Mouse (Mus musculus): Measurements from ENCODE around the gene Lce1b. TPM values are rescaled to one million over a fixed set of nuclear protein-coding genes. Genes with fewer than 3 reads are reported as not detected.
"Not testable (repeated sequence)": the region's sequence is repeated elsewhere in the genome, so short reads cannot be mapped to it uniquely, and the experiment has no call there.

Lce1b gene
- polyA plus RNA-seq (2015; fragmentation: Nextera tagmentation; extraction: Ambion mirVana), result not detected in 2 replicates

- no peaks in the 10 kb centered on the region for H3K27me3 ChIP-seq (ENCODE audit: control insufficient read depth, insufficient read depth, low read depth, low read length)
- H3K4me3 ChIP-seq (ENCODE audit: low read depth, low read length), result no peak within 1 kb of the TSS
Measured at GRCm38 (mm10) chr3:92656826-92657225, at the start of gene Lce1b. TSS of gene Lce1b (minus strand) at chr3:92656926.

GRCm38 (mm10) chr3:92694613-92695012 lies 37.9 kb upstream of the Lce1b start:
- no peaks in the 10 kb centered on the region for H3K4me1 ChIP-seq (ENCODE audit: control insufficient read depth, insufficient read depth, low read length)
- WGBS, result 0% methylated on average over 1 of the region's 1 CpGs
- no peak overlapping the region for H3K27ac ChIP-seq (ENCODE audit: low read length)
- H3K4me2 ChIP-seq (ENCODE audit: low read length), result no peak overlapping the region
- no peaks in the 10 kb centered on the region for H3K36me3 ChIP-seq (ENCODE audit: control insufficient read depth, insufficient read depth, low read length)
- no peaks in the 10 kb centered on the region for H3K27me3 ChIP-seq (ENCODE audit: control insufficient read depth, insufficient read depth, low read depth, low read length)
- no peaks in the 10 kb centered on the region for H3K9me3 ChIP-seq (replicated peaks; ENCODE audit: control insufficient read depth, low read length, poor library complexity, severe bottlenecking)
- no peak for ATAC-seq
- no peak overlapping the region for H3K4me3 ChIP-seq (ENCODE audit: low read depth, low read length)
- no peak overlapping the region for H3K9ac ChIP-seq (ENCODE audit: low read depth, low read length)

More at GRCm38 (mm10) chr3:92656826-92657225, at the start of gene Lce1b:
- H3K27ac ChIP-seq (ENCODE audit: low read length), result no peak within 1 kb of the TSS
- no peaks in the 10 kb centered on the region for H3K4me1 ChIP-seq (ENCODE audit: control insufficient read depth, insufficient read depth, low read length)
- no peak within 1 kb of the TSS for H3K4me2 ChIP-seq (ENCODE audit: low read length)
- no peaks in the 10 kb centered on the region for H3K36me3 ChIP-seq (ENCODE audit: control insufficient read depth, insufficient read depth, low read length)
- ATAC-seq, result no peak
- no peaks in the 10 kb centered on the region for H3K9me3 ChIP-seq (replicated peaks; ENCODE audit: control insufficient read depth, low read length, poor library complexity, severe bottlenecking)
- no peak within 1 kb of the TSS for H3K9ac ChIP-seq (ENCODE audit: low read depth, low read length)

DNA sequence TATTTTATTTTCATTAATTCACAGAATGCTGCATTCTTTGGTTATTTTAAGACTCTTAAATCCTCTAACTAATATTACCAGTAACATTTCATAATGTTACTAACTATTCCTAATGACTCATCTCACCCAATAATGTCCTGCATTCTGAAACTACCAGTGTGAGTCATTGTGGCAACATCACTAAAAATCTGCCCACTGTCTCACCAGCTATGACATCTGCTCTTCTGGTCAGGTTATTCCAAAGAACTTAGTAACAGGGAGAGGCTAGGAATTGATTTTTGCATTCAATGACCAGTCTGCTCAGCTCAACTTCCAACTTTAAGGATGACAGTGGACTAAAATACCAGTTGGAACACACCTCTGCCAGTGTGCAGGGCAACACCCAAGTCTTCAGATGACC lies 35.0 kb upstream of the Lce1b start:
- H3K4me2 ChIP-seq (ENCODE audit: low read length), result no peak overlapping the region
- H3K27ac ChIP-seq (ENCODE audit: low read length), result no peak overlapping the region
- H3K9ac ChIP-seq (ENCODE audit: low read depth, low read length), result no peak overlapping the region
- ATAC-seq, result no peak
- no peaks in the 10 kb centered on the region for H3K9me3 ChIP-seq (replicated peaks; ENCODE audit: control insufficient read depth, low read length, poor library complexity, severe bottlenecking)
- H3K36me3 ChIP-seq (ENCODE audit: control insufficient read depth, insufficient read depth, low read length), result no peaks in the 10 kb centered on the region
- H3K4me3 ChIP-seq (ENCODE audit: low read depth, low read length), result no peak overlapping the region
- H3K27me3 ChIP-seq (ENCODE audit: control insufficient read depth, insufficient read depth, low read depth, low read length), result no peaks in the 10 kb centered on the region
- H3K4me1 ChIP-seq (ENCODE audit: control insufficient read depth, insufficient read depth, low read length), result no peaks in the 10 kb centered on the region

DNA sequence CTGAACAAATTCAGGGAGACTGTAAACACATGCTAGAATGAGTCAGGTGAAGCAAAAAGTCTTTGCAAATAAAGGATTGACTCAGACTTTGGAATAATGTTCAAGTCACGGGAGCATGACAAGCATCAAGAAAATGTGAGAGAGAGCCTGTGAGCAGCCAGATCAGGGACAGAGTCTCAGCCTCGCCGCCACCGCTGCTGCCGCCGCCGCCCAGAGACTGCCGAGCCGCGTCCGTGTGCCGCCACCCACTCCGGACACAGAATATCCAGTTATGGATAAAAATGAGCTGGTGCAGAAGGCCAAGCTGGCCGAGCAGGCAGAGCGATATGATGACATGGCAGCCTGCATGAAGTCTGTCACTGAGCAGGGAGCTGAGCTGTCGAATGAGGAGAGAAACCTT lies 32.4 kb upstream of the Lce1b start:
- H3K4me3 ChIP-seq (ENCODE audit: low read depth, low read length); H3K36me3 ChIP-seq (ENCODE audit: control insufficient read depth, insufficient read depth, low read length); H3K9ac ChIP-seq (ENCODE audit: low read depth, low read length); H3K4me1 ChIP-seq (ENCODE audit: control insufficient read depth, insufficient read depth, low read length); H3K27me3 ChIP-seq (ENCODE audit: control insufficient read depth, insufficient read depth, low read depth, low read length); H3K27ac ChIP-seq (ENCODE audit: low read length); H3K9me3 ChIP-seq (replicated peaks; ENCODE audit: control insufficient read depth, low read length, poor library complexity, severe bottlenecking); H3K4me2 ChIP-seq (ENCODE audit: low read length); ATAC-seq: not testable (repeated sequence)
- 86% methylated on average over 16 of the region's 16 CpGs for WGBS

GRCm38 (mm10) chr3:92687110-92687509 lies 30.4 kb upstream of the Lce1b start, which contains the start of gene Lce1d:
TSS of gene Lce1d (minus strand) at chr3:92687210.
- Histone ChIP-seq H3K9ac (ENCODE audit: low read depth, low read length) (no peak within 1 kb of the TSS), H3K4me2 (ENCODE audit: low read length) (no peak within 1 kb of the TSS), H3K9me3 (replicated peaks; ENCODE audit: control insufficient read depth, low read length, poor library complexity, severe bottlenecking) (no peaks in the 10 kb centered on the region), H3K27me3 (ENCODE audit: control insufficient read depth, insufficient read depth, low read depth, low read length) (no peaks in the 10 kb centered on the region), H3K4me3 (ENCODE audit: low read depth, low read length) (no peak within 1 kb of the TSS), H3K27ac (ENCODE audit: low read length) (no peak within 1 kb of the TSS), H3K4me1 (ENCODE audit: control insufficient read depth, insufficient read depth, low read length) (no peaks in the 10 kb centered on the region), H3K36me3 (ENCODE audit: control insufficient read depth, insufficient read depth, low read length) (no peaks in the 10 kb centered on the region)
- WGBS, result 80% methylated on average over 2 of the region's 2 CpGs
- ATAC-seq, result no peak

GRCm38 (mm10) chr3:92678947-92679346 lies 22.2 kb upstream of the Lce1b start, which contains the start of gene Lce1c:
TSS of gene Lce1c (plus strand) at chr3:92679247.
- H3K36me3 ChIP-seq (ENCODE audit: control insufficient read depth, insufficient read depth, low read length), result no peaks in the 10 kb centered on the region
- no peak for ATAC-seq
- no peaks in the 10 kb centered on the region for H3K4me1 ChIP-seq (ENCODE audit: control insufficient read depth, insufficient read depth, low read length)
- H3K27ac ChIP-seq (ENCODE audit: low read length), result no peak within 1 kb of the TSS
- no peaks in the 10 kb centered on the region for H3K27me3 ChIP-seq (ENCODE audit: control insufficient read depth, insufficient read depth, low read depth, low read length)
- WGBS, result 91% methylated on average over 4 of the region's 4 CpGs
- H3K9ac ChIP-seq (ENCODE audit: low read depth, low read length), result no peak within 1 kb of the TSS
- no peak within 1 kb of the TSS for H3K4me3 ChIP-seq (ENCODE audit: low read depth, low read length)
- H3K4me2 ChIP-seq (ENCODE audit: low read length), result no peak within 1 kb of the TSS
- H3K9me3 ChIP-seq (replicated peaks; ENCODE audit: control insufficient read depth, low read length, poor library complexity, severe bottlenecking), result no peaks in the 10 kb centered on the region

DNA sequence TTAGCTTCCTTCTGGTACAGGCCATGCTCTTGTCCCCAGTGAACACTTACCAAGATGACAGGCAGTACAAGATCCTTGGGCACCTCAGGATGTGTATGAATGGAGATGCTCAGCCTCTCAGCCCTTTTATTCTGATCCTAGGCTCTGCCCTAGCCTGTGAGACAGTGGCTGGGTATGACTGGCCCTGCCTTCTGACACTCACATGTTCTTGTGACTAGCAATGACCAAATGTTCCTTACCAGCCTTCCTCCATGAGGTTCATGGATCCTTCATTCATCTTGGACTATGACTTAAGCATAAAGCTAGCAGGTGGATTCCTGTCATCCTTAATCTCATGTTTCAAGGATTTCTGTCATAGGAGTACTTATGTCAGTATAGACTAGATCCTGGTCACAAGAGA lies 13.5 kb upstream of the Lce1b start, which contains the start of gene Lce1a2:
TSS of gene Lce1a2 (minus strand) at position 101 of the 400 bp plus-strand sequence.
- no peak within 1 kb of the TSS for H3K4me2 ChIP-seq (ENCODE audit: low read length)
- ATAC-seq, result no peak
- H3K9ac ChIP-seq (ENCODE audit: low read depth, low read length), result no peak within 1 kb of the TSS
- H3K27ac ChIP-seq (ENCODE audit: low read length), result no peak within 1 kb of the TSS
- H3K27me3 ChIP-seq (ENCODE audit: control insufficient read depth, insufficient read depth, low read depth, low read length), result no peaks in the 10 kb centered on the region
- no peaks in the 10 kb centered on the region for H3K36me3 ChIP-seq (ENCODE audit: control insufficient read depth, insufficient read depth, low read length)
- no peaks in the 10 kb centered on the region for H3K9me3 ChIP-seq (replicated peaks; ENCODE audit: control insufficient read depth, low read length, poor library complexity, severe bottlenecking)
- no peaks in the 10 kb centered on the region for H3K4me1 ChIP-seq (ENCODE audit: control insufficient read depth, insufficient read depth, low read length)
- no peak within 1 kb of the TSS for H3K4me3 ChIP-seq (ENCODE audit: low read depth, low read length)

DNA sequence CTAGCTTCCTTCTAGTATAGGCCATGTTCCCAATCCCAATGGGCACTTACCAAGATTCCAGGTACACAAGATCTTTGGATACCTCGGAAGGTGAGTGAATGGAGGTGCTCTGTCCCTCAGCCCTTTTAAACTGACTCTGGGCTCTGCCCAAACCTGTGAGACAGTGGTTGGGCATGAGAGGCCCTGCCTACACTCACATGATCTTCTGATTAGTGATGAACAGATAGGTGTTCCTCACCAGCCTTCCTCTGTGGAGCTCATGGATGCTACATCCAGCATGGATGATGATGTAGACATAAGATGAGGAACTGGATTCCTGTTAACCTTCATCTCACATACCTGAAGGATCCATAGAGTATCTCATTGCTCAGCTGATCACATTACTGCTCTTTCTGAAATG lies 8.5 kb downstream of the Lce1b start, which contains the start of gene Lce1a1:
TSS of gene Lce1a1 (minus strand) at position 101 of the 400 bp plus-strand sequence.
- no peak within 1 kb of the TSS for H3K27ac ChIP-seq (ENCODE audit: low read length)
- no peak for ATAC-seq
- WGBS, result 87% methylated on average over 1 of the region's 1 CpGs
- no peaks in the 10 kb centered on the region for H3K4me1 ChIP-seq (ENCODE audit: control insufficient read depth, insufficient read depth, low read length)
- H3K4me2 ChIP-seq (ENCODE audit: low read length), result no peak within 1 kb of the TSS
- no peak within 1 kb of the TSS for H3K4me3 ChIP-seq (ENCODE audit: low read depth, low read length)
- no peaks in the 10 kb centered on the region for H3K9me3 ChIP-seq (replicated peaks; ENCODE audit: control insufficient read depth, low read length, poor library complexity, severe bottlenecking)
- no peaks in the 10 kb centered on the region for H3K27me3 ChIP-seq (ENCODE audit: control insufficient read depth, insufficient read depth, low read depth, low read length)
- H3K9ac ChIP-seq (ENCODE audit: low read depth, low read length), result no peak within 1 kb of the TSS
- H3K36me3 ChIP-seq (ENCODE audit: control insufficient read depth, insufficient read depth, low read length), result no peaks in the 10 kb centered on the region

- no peaks in the 10 kb centered on the region for H3K27me3 ChIP-seq (ENCODE audit: control insufficient read depth, insufficient read depth, low read depth, low read length)
- H3K9me3 ChIP-seq (replicated peaks; ENCODE audit: control insufficient read depth, low read length, poor library complexity, severe bottlenecking), result no peaks in the 10 kb centered on the region
- no peak overlapping the region for H3K9ac ChIP-seq (ENCODE audit: low read depth, low read length)
- H3K4me3 ChIP-seq (ENCODE audit: low read depth, low read length), result no peak overlapping the region
- no peaks in the 10 kb centered on the region for H3K36me3 ChIP-seq (ENCODE audit: control insufficient read depth, insufficient read depth, low read length)
- 93% methylated on average over 15 of the region's 15 CpGs for WGBS
- no peaks in the 10 kb centered on the region for H3K4me1 ChIP-seq (ENCODE audit: control insufficient read depth, insufficient read depth, low read length)
- H3K4me2 ChIP-seq (ENCODE audit: low read length), result no peak overlapping the region
- H3K27ac ChIP-seq (ENCODE audit: low read length), result no peak overlapping the region
- no peak for ATAC-seq
Measured at GRCm38 (mm10) chr3:92639854-92640253, 16.9 kb downstream of the Lce1b start.
